Mouse (Mus musculus) liver, adult 2 months (tissue): ENCODE results near the gene Psmd2. TPM values are rescaled to one million over a fixed set of nuclear protein-coding genes. Genes with fewer than 3 reads are reported as not detected.
A peak's percentile ranks its signal among the peaks of the same experiment; 100 is the strongest.

Source experiments
- DNase-seq: peaks from one replicate; pipeline ENCODE4 v3.0.0-alpha.2; 2011; ENCODE audit warnings: low read depth, low spot score; ENCODE audit errors: extremely low read depth
- H3K27ac ChIP-seq: fragments of 200-500 bp; replicated peaks from 2 replicates; pipeline ENCODE4 v1.5.1; 2012; ENCODE audit warnings: low read depth, mild to moderate bottlenecking, control low read depth, inconsistent platforms, low read length; ENCODE audit not compliant: insufficient read depth
- H3K27me3 ChIP-seq: fragments of 200-500 bp; 2 replicates; pipeline ENCODE4 v1.6.1; 2012; ENCODE audit warnings: mild to moderate bottlenecking, moderate library complexity, low read length, inconsistent platforms; ENCODE audit not compliant: control insufficient read depth, insufficient read depth
- H3K36me3 ChIP-seq: fragments of 200-500 bp; 2 replicates; pipeline ENCODE4 v1.6.1; 2012; ENCODE audit warnings: low read length, inconsistent platforms; ENCODE audit not compliant: control insufficient read depth, insufficient read depth
- H3K4me1 ChIP-seq: fragments of 200-500 bp; 2 replicates; pipeline ENCODE4 v1.6.1; 2011; ENCODE audit warnings: low read length; ENCODE audit not compliant: control insufficient read depth, insufficient read depth
- H3K4me3 ChIP-seq: fragments of 200-500 bp; 2 replicates; pipeline ENCODE4 v1.5.1; 2011; ENCODE audit warnings: low read depth, mild to moderate bottlenecking, control low read depth, low read length, moderate library complexity; ENCODE audit not compliant: insufficient read depth
- H3K79me2 ChIP-seq: fragments of 200-500 bp; 2 replicates; pipeline ENCODE4 v1.6.1; 2012; ENCODE audit warnings: inconsistent platforms, mild to moderate bottlenecking, low read length, moderate library complexity; ENCODE audit not compliant: control insufficient read depth, insufficient read depth
- H3K9ac ChIP-seq: fragments of 200-500 bp; 2 replicates; pipeline ENCODE4 v1.6.1; 2012; ENCODE audit warnings: low read depth, mild to moderate bottlenecking, control low read depth, inconsistent platforms, low read length
- CTCF ChIP-seq: fragments of 200-500 bp; IDR thresholded peaks from 2 replicates; pipeline ENCODE4 v1.5.1; 2011; ENCODE audit warnings: low read depth, low read length, control low read depth
- POLR2A ChIP-seq: fragments of 200-500 bp; IDR thresholded peaks from 2 replicates; pipeline ENCODE4 v1.6.1; 2011; ENCODE audit warnings: low read length, control low read depth; ENCODE audit not compliant: insufficient read depth; ENCODE audit errors: extremely low read depth
- WGBS: fragments of 180-500 bp; shearing (Covaris S2); methylation state at CpG from one replicate; pipeline ENCODE4 v1.1.7; 2018; 5-methylcytosine and 5-hydroxymethylcytosine counted together
- polyA plus RNA-seq: library from polyadenylated mRNA; depleted of rRNA; stranded (reverse); fragments of >200 nt; gene quantifications from 2 replicates; pipeline ENCODE4 v1.2.3, GENCODE M21; 2012
- total RNA-seq: library from RNA; depleted of rRNA; stranded (reverse); fragments of >200 nt; gene quantifications from 2 replicates; pipeline ENCODE4 v1.2.3, GENCODE M21; 2014

The Psmd2 gene
- total and polyA plus RNA-seq, 2 experiments: 85.0 to 138 TPM

- no peak overlapping the region for H3K27ac ChIP-seq
- no peaks in the 10 kb centered on the region for H3K79me2 ChIP-seq
- H3K36me3 ChIP-seq: no peaks in the 10 kb centered on the region
- peaks cover 8% of the 10 kb centered on the region for H3K4me1 ChIP-seq
- WGBS: 40% methylated on average over 2 of the region's 2 CpGs
- H3K4me3 ChIP-seq: no peak overlapping the region
- TF ChIP-seq CTCF: no peak
- no peak overlapping the region for H3K9ac ChIP-seq
- DNase-seq: peak; percentile 21
- no peaks in the 10 kb centered on the region for H3K27me3 ChIP-seq
These were observed 28.2 kb upstream of the Psmd2 start for GRCm38 (mm10) chr16:20623211-20623610.

DNA sequence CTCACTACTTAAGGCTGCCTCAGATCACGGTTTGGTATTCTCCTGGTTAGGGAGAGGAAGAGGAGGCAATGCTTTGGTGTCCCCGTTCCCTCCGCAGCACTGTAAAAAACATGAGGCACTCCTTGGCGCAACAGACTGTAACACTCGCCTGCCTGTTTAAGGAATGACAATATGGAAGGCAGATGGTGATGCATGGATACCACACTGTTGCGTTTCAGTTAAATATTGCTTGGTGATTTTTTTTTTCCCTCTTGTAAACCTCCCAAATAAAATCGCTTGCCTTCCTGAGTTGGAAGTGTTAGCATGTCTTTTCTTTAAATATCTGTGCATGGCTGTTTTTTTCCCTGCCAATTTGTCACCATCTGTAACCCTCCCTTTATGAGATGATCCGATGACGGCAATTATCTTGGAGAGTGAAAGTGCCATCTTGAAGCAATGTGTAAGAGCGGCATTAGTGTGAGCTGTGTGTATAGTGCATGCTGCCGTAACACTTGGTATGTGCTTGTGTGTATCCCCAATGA lies 22.5 kb upstream of the Psmd2 start:
- Histone ChIP-seq H3K9ac (no peak overlapping the region), H3K36me3 (no peaks in the 10 kb centered on the region), H3K4me3 (no peak overlapping the region), H3K27me3 (peaks cover 7% of the 10 kb centered on the region; the same call in 1 of the 2 replicates), H3K4me1 (no peaks in the 10 kb centered on the region), H3K79me2 (no peaks in the 10 kb centered on the region), H3K27ac (no peak overlapping the region)
- DNase-seq: no peak
- TF ChIP-seq CTCF (no peak), POLR2A (no peak)
- 68% methylated on average over 11 of the region's 11 CpGs for WGBS

DNA sequence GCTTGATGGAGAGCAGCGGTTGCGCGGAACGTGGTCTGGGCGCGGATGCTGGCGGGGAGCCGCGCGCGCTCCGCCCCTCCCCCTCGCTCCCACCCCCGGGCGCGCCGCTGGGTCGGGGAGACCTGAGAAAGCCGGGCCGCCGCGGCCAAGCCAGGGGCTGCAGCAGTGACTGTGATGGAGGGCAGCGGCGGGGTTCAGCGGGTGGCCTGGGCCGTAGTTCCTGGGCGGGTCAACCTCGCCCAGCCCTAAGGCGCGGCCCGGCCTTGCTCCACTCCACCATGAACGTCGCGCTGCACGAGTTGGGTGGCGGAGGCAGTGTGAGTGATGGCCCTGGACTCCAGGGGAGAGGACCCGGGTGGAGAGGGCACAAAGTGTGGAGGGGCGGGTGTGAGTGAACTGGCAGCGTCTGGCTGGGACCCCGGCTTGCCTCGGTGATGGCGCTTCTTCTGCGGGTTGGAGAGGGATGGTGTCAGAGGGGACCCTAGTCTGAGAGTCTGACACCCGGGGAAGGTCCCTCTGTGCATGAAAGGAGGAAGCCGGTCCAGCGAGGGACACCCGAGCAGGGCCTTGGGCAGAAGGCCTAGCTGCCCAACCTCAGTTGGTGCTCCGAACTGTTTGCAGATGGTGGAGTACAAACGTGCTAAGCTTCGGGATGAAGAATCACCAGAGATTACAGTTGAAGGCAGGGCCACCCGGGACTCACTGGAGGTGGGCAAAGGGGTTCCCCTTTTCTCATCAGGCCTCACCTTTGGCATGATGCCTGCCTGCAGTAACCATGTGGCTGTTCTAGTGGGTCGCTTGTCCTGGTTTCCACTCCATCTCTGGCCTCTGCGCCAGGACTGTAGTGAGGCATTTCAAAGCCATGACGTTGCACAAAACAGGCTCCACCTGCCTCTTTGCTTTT lies 21.5 kb upstream of the Psmd2 start, which contains the start of gene Ece2:
Gene Ece2 (plus strand): TSS at position 98 of the 904 bp plus-strand sequence.
- H3K27ac ChIP-seq: no peak within 1 kb of the TSS
- peak within 1 kb of the TSS; percentile 5; the same call in 1 of the 2 replicates for H3K4me3 ChIP-seq
- H3K79me2 ChIP-seq: no peaks in the 10 kb centered on the region
- peaks cover 7% of the 10 kb centered on the region; the same call in 1 of the 2 replicates for H3K27me3 ChIP-seq
- no peak within 1 kb of the TSS for H3K9ac ChIP-seq
- H3K36me3 ChIP-seq: no peaks in the 10 kb centered on the region
- no peak for DNase-seq
- H3K4me1 ChIP-seq: no peaks in the 10 kb centered on the region
- TF ChIP-seq POLR2A: no peak
- TF ChIP-seq CTCF: no peak
- 13% methylated on average over 54 of the region's 54 CpGs for WGBS

DNA sequence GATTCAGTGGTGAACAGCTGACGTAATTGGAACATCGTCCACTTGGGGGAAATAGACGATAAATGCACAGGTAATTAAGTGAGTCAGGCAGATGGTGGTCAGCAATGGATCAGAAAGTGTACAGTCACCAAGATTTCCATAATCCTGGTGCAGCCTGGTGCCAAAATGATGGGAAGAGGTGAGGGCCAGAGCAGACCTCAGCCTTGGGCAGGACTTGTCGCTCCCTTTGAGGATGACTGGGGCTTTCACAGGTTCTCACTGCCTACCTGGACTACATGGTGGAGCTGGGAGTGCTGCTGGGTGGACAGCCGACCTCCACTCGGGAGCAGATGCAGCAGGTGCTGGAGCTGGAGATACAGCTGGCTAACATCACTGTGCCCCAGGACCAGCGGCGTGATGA lies 14.0 kb upstream of the Psmd2 start:
- TF ChIP-seq POLR2A: no peak
- no peak for TF ChIP-seq CTCF
- H3K27me3 ChIP-seq: no peaks in the 10 kb centered on the region
- H3K27ac ChIP-seq: no peak overlapping the region
- H3K4me3 ChIP-seq: no peak overlapping the region
- no peaks in the 10 kb centered on the region for H3K4me1 ChIP-seq
- no peak overlapping the region for H3K9ac ChIP-seq
- H3K79me2 ChIP-seq: no peaks in the 10 kb centered on the region
- no peaks in the 10 kb centered on the region for H3K36me3 ChIP-seq
- DNase-seq: no peak
- 62% methylated on average over 8 of the region's 8 CpGs for WGBS

DNA sequence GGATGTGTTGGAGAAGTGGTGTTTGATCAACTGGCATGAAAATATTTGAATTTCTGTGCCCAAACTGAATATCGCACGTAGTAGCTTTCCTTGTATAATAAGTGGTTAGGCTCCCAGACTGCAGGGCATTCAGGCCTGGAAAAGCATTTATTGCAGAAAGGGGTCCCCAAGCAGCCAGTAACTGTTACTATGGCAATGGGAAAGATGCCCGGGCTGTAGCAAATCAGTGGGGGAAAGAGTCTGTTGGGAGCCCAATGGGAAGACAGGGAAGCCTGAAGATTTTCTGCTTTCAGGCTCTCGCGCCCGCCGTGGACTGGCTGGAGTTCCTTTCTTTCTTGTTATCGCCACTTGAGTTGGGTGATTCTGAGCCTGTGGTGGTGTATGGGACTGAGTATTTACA lies 13.1 kb upstream of the Psmd2 start:
- Histone ChIP-seq H3K4me3 (no peak overlapping the region), H3K79me2 (no peaks in the 10 kb centered on the region), H3K27ac (no peak overlapping the region), H3K9ac (no peak overlapping the region), H3K36me3 (no peaks in the 10 kb centered on the region), H3K4me1 (no peaks in the 10 kb centered on the region), H3K27me3 (no peaks in the 10 kb centered on the region)
- DNase-seq: no peak
- 78% methylated on average over 8 of the region's 8 CpGs for WGBS
- no peak for TF ChIP-seq POLR2A
- no peak for TF ChIP-seq CTCF

DNA sequence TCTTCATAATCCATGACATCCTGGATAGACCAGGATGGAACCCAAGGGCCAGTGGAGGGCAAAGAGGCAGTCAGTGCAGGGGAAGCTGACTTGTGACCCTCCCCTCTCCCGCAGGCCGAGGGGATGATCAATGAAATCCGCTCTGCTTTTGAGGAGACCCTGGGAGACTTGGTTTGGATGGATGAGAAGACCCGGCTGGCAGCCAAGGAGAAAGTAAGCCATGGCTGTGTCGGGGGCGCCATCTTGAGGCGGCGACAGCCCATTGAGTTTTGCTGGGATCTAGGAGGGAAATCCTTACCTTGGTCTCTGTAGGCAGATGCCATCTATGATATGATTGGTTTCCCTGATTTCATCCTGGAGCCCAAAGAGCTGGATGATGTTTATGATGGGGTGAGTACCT lies 9.3 kb upstream of the Psmd2 start:
- no peak overlapping the region for H3K4me3 ChIP-seq
- no peak for TF ChIP-seq POLR2A
- TF ChIP-seq CTCF: peak; percentile 93
- no peaks in the 10 kb centered on the region for H3K27me3 ChIP-seq
- H3K79me2 ChIP-seq: no peaks in the 10 kb centered on the region
- no peak overlapping the region for H3K27ac ChIP-seq
- no peak overlapping the region for H3K9ac ChIP-seq
- H3K4me1 ChIP-seq: no peaks in the 10 kb centered on the region
- DNase-seq: peak; percentile 18
- WGBS: 2% methylated on average over 8 of the region's 8 CpGs
- no peaks in the 10 kb centered on the region for H3K36me3 ChIP-seq
